Mouse (Mus musculus): ENCODE measurements around the gene Olfr1445.

The Olfr1445 gene

GRCm38 (mm10) chr19:12883555-12883954 is at the start of gene Olfr1445:
Gene Olfr1445 (plus strand): TSS chr19:12883855.
- no peak for DNase-seq (ENCODE audit: extremely low spot score, low spot score)

GRCm38 (mm10) chr19:12838507-12838906 is 45.1 kb upstream of the Olfr1445 start:
- DNase-seq (ENCODE audit: extremely low spot score, low spot score) = no peak

- no peak for DNase-seq (ENCODE audit: extremely low spot score, low spot score)
Observed at GRCm38 (mm10) chr19:12846382-12846781, 37.3 kb upstream of the Olfr1445 start, which contains the start of gene Gm5244. Gene Gm5244 (plus strand): TSS chr19:12846682.

- no peak for DNase-seq (ENCODE audit: extremely low spot score, low spot score)
Observed at GRCm38 (mm10) chr19:12856983-12857382, 26.7 kb upstream of the Olfr1445 start, which contains the start of gene Olfr1444. Gene Olfr1444 (plus strand): TSS chr19:12857283.

- no peak for DNase-seq (ENCODE audit: extremely low spot score, low spot score)
Observed at GRCm38 (mm10) chr19:12893424-12893823, 9.8 kb downstream of the Olfr1445 start, which contains the start of gene Olfr1446. Gene Olfr1446 (minus strand): TSS chr19:12893524.

- DNase-seq (ENCODE audit: extremely low spot score, low spot score) = no peak
Observed at GRCm38 (mm10) chr19:12903643-12904042, 20.0 kb downstream of the Olfr1445 start, which contains the start of gene Olfr1447. Gene Olfr1447 (minus strand): TSS chr19:12903743.

GRCm38 (mm10) chr19:12924319-12924718 is 40.7 kb downstream of the Olfr1445 start, which contains the start of gene Olfr1448:
Gene Olfr1448 (minus strand): TSS chr19:12924419.
- no peak for DNase-seq (ENCODE audit: extremely low spot score, low spot score)

- DNase-seq (ENCODE audit: extremely low spot score, low spot score) = no peak
Observed at GRCm38 (mm10) chr19:12930540-12930939, 46.9 kb downstream of the Olfr1445 start, which contains the start of gene Olfr1449. Gene Olfr1449 (plus strand): TSS chr19:12930840.
